Mouse (Mus musculus): ENCODE measurements around the gene Trim32. TPM values are rescaled to one million over a fixed set of nuclear protein-coding genes. Genes with fewer than 3 reads are reported as not detected.
A peak's percentile ranks its signal among the peaks of the same experiment; 100 is the strongest.

Gene Trim32
- polyA plus RNA-seq (2012; rRNA removed) = 18.3 and 19.3 TPM in 2 replicates

GRCm38 (mm10) chr4:65604504-65605150, at the start of gene Trim32:
Trim32 (plus strand) TSS chr4:65604986.
- peak; percentile 100 for DNase-seq (ENCODE audit: low spot score)

GRCm38 (mm10) chr4:65565493-65565892, 39.3 kb upstream of the Trim32 start:
- DNase-seq (ENCODE audit: low spot score) = no peak

GRCm38 (mm10) chr4:65580254-65580653, 24.5 kb upstream of the Trim32 start:
- DNase-seq (ENCODE audit: low spot score) = no peak

GRCm38 (mm10) chr4:65586947-65587346, 17.8 kb upstream of the Trim32 start:
- no peak for DNase-seq (ENCODE audit: low spot score)

- DNase-seq (ENCODE audit: low spot score) = peak; percentile 22
Observed at GRCm38 (mm10) chr4:65589780-65590179, 15.0 kb upstream of the Trim32 start.

- no peak for DNase-seq (ENCODE audit: low spot score)
Observed at GRCm38 (mm10) chr4:65594601-65595369, 10.0 kb upstream of the Trim32 start.

- DNase-seq (ENCODE audit: low spot score) = no peak
Observed at GRCm38 (mm10) chr4:65605151-65605702, 441 bp downstream of the Trim32 start.

- DNase-seq (ENCODE audit: low spot score) = no peak
Observed at GRCm38 (mm10) chr4:65607184-65607631, 2.4 kb downstream of the Trim32 start.

- DNase-seq (ENCODE audit: low spot score) = no peak
Observed at GRCm38 (mm10) chr4:65608112-65608511, 3.3 kb downstream of the Trim32 start.

GRCm38 (mm10) chr4:65610329-65610728, 5.5 kb downstream of the Trim32 start:
- DNase-seq (ENCODE audit: low spot score) = no peak

GRCm38 (mm10) chr4:65610896-65611295, 6.1 kb downstream of the Trim32 start:
- DNase-seq (ENCODE audit: low spot score) = no peak

GRCm38 (mm10) chr4:65613135-65613534, 8.3 kb downstream of the Trim32 start:
- no peak for DNase-seq (ENCODE audit: low spot score)

GRCm38 (mm10) chr4:65620125-65620524, 15.3 kb downstream of the Trim32 start:
- no peak for DNase-seq (ENCODE audit: low spot score)

GRCm38 (mm10) chr4:65638231-65638630, 33.4 kb downstream of the Trim32 start:
- no peak for DNase-seq (ENCODE audit: low spot score)

GRCm38 (mm10) chr4:65642611-65643010, 37.8 kb downstream of the Trim32 start:
- DNase-seq (ENCODE audit: low spot score) = no peak

- peak; percentile 60 for DNase-seq (ENCODE audit: low spot score)
Observed at GRCm38 (mm10) chr4:65654723-65655122, 49.9 kb downstream of the Trim32 start.

- DNase-seq (ENCODE audit: low spot score) = no peak
Observed at GRCm38 (mm10) chr4:65663176-65663575, 58.4 kb downstream of the Trim32 start.
